Mouse (Mus musculus) lung, adult 2 months (tissue): ENCODE data around the gene Ripor2. TPM values are rescaled to one million over a fixed set of nuclear protein-coding genes. Genes with fewer than 3 reads are reported as not detected.
"Not testable (repeated sequence)": the region's sequence is repeated elsewhere in the genome, so short reads cannot be mapped to it uniquely, and the experiment has no call there.

ENCODE experiments used
- DNase-seq: peaks from one replicate; pipeline ENCODE4 v3.0.0; 2022
- H3K4me1 ChIP-seq: fragments of 200-500 bp; 2 replicates; pipeline ENCODE4 v1.6.1; 2011; ENCODE audit warnings: low read length; ENCODE audit not compliant: control insufficient read depth, insufficient read depth
- H3K4me3 ChIP-seq: fragments of 200-500 bp; replicated peaks from 2 replicates; pipeline ENCODE3; 2011; ENCODE audit warnings: low read depth, mild to moderate bottlenecking, control low read depth, low read length; ENCODE audit errors: extremely low read depth
- CTCF ChIP-seq: fragments of 200-500 bp; IDR thresholded peaks from 2 replicates; pipeline ENCODE4 v1.5.1; 2011; ENCODE audit warnings: mild to moderate bottlenecking, low read length, control low read depth; ENCODE audit not compliant: insufficient read depth
- POLR2A ChIP-seq: fragments of 200-500 bp; IDR thresholded peaks from 2 replicates; pipeline ENCODE4 v1.6.1; 2011; ENCODE audit warnings: low read depth, mild to moderate bottlenecking, control low read depth, low read length, borderline replicate concordance; ENCODE audit errors: extremely low read depth
- WGBS: fragments of 180-500 bp; shearing (Covaris S2); methylation state at CpG from one replicate; pipeline ENCODE4 v1.1.7; 2018; 5-methylcytosine and 5-hydroxymethylcytosine counted together
- polyA plus RNA-seq: library from polyadenylated mRNA; depleted of rRNA; stranded (reverse); fragments of >200 nt; gene quantifications from 2 replicates; pipeline ENCODE4 v1.2.3, GENCODE M21; 2012

The Ripor2 gene
- polyA plus RNA-seq, 1 experiment: 8.8 TPM

- Histone ChIP-seq H3K4me3 (no peak overlapping the region), H3K4me1 (no peaks in the 10 kb centered on the region; the same call in 1 of the 2 replicates)
- WGBS: 51% methylated on average over 5 of the region's 5 CpGs
- no peak for DNase-seq
- no peak for TF ChIP-seq CTCF
- no peak for TF ChIP-seq POLR2A
Observed at GRCm38 (mm10) chr13:24760351-24760870, 178.4 kb downstream of the Ripor2 start.

- peak overlapping the region; percentile 96 for H3K4me3 ChIP-seq
- TF ChIP-seq POLR2A: no peak
- TF ChIP-seq CTCF: no peak
- WGBS: 2% methylated on average over 10 of the region's 10 CpGs
- no peaks in the 10 kb centered on the region; the same call in 1 of the 2 replicates for H3K4me1 ChIP-seq
- no peak for DNase-seq
Observed at GRCm38 (mm10) chr13:24761083-24761402, 179.1 kb downstream of the Ripor2 start.

- H3K4me1 ChIP-seq: no peaks in the 10 kb centered on the region; the same call in 1 of the 2 replicates
- TF ChIP-seq CTCF (no peak), POLR2A (peak; percentile 55; the same call in 1 of the 2 replicates)
- DNase-seq: peak; percentile 87
- under 1% methylated on average over 79 of the region's 79 CpGs for WGBS
- H3K4me3 ChIP-seq: peak within 1 kb of the TSS; percentile 96
Observed at GRCm38 (mm10) chr13:24761403-24762227, 179.6 kb downstream of the Ripor2 start, which contains the start of gene Gmnn. Gene Gmnn (minus strand): TSS chr13:24761923.

- DNase-seq: no peak
- 24% methylated on average over 4 of the region's 4 CpGs for WGBS
- no peak for TF ChIP-seq POLR2A
- TF ChIP-seq CTCF: no peak
- Histone ChIP-seq H3K4me3 (peak overlapping the region; percentile 96), H3K4me1 (no peaks in the 10 kb centered on the region; the same call in 1 of the 2 replicates)
Observed at GRCm38 (mm10) chr13:24762254-24762653, 180.3 kb downstream of the Ripor2 start.

GRCm38 (mm10) chr13:24767809-24768208, 185.8 kb downstream of the Ripor2 start:
- H3K4me1 ChIP-seq, H3K4me3 ChIP-seq, DNase-seq: not testable (repeated sequence)
- 58% methylated on average over 4 of the region's 4 CpGs for WGBS

GRCm38 (mm10) chr13:24771482-24771881, 189.5 kb downstream of the Ripor2 start:
- H3K4me3 ChIP-seq, DNase-seq, H3K4me1 ChIP-seq: not testable (repeated sequence)
- 92% methylated on average over 10 of the region's 10 CpGs for WGBS

- DNase-seq: peak; percentile 24
- 42% methylated on average over 7 of the region's 7 CpGs for WGBS
- no peak overlapping the region for H3K4me3 ChIP-seq
- TF ChIP-seq CTCF: peak; percentile 83
- no peak for TF ChIP-seq POLR2A
- H3K4me1 ChIP-seq: no peaks in the 10 kb centered on the region
Observed at GRCm38 (mm10) chr13:24776146-24776844, 194.3 kb downstream of the Ripor2 start.

GRCm38 (mm10) chr13:24778026-24778425, 196.0 kb downstream of the Ripor2 start:
- H3K4me1 ChIP-seq: no peaks in the 10 kb centered on the region
- no peak for TF ChIP-seq POLR2A
- WGBS: 82% methylated on average over 2 of the region's 2 CpGs
- no peak overlapping the region for H3K4me3 ChIP-seq
- DNase-seq: no peak

GRCm38 (mm10) chr13:24778706-24779380, 196.9 kb downstream of the Ripor2 start:
- TF ChIP-seq POLR2A (no peak), CTCF (no peak)
- 76% methylated on average over 8 of the region's 8 CpGs for WGBS
- Histone ChIP-seq H3K4me1 (no peaks in the 10 kb centered on the region), H3K4me3 (no peak overlapping the region)
- no peak for DNase-seq
